In the genomic region with DNA sequence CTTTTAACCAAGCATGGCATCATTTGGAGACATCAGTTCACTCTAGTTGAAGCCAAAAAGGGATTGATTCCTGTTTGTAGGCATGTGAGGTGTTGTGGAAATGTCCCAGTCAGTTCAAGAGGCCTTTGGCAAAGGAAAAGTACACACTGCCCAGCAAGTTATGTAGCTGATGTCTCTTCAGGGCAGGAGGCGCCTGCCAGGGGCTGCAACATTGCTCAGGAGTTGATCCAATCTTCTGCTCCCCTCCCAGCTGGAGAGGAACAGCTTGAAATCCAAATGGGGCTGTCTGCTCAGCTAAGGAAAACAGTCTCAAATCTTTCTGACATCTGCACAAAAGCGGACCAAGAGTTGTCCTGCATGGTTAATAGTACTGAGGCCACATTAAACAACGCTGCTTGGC, we compare ENCODE assay signal across 14 mouse cellular contexts.
DNase-seq lines count a peak whose midpoint lies in the region; ATAC-seq and TF ChIP-seq lines count a peak whose summit lies in the region.
"Had no signal": no experiment of that assay in that cellular context is flagged by ENCODE, and none has a peak within 500 bp of the region (broad histone marks: within the 10 kb centered on the region; RNA-seq: fewer than 3 reads in every experiment).

No protein-coding gene starts in this region.

- H3K4me1 ChIP-seq in kidney, embryonic 14.5 days (ENCODE audit: control insufficient read depth, insufficient read depth, low read length) = no peaks in the 10 kb centered on the region
- no peaks in the 10 kb centered on the region for H3K4me1 ChIP-seq in lung, embryonic 14.5 days (ENCODE audit: insufficient read depth)
- H3K4me1 ChIP-seq in intestine, postnatal 0 days (replicated peaks; ENCODE audit: control insufficient read depth, insufficient read depth, low read length) = no peaks in the 10 kb centered on the region
- no peaks in the 10 kb centered on the region for H3K4me1 ChIP-seq in forebrain, embryonic 15.5 days
- H3K4me1 ChIP-seq: midbrain, embryonic 12.5 days; neural tube, embryonic 13.5 days had no signal

- peak; percentile 1 for DNase-seq in cerebellum, adult 9-10 months
- no peak for DNase-seq in cerebellum, adult 11 months
- peak; percentile 8 for DNase-seq in kidney, postnatal 10 days
- peak; percentile 2 for DNase-seq in embryo, embryonic 10.5 days (ENCODE audit: low spot score)
- peak; percentile 43 for DNase-seq in lung, embryonic 14.5 days
- DNase-seq: kidney, adult 18-20 months; thymus, postnatal 14 days had no signal

- H3K36me3 ChIP-seq in kidney, embryonic 14.5 days (ENCODE audit: control insufficient read depth, insufficient read depth, low read length) = no peaks in the 10 kb centered on the region
- H3K36me3 ChIP-seq in lung, embryonic 14.5 days (ENCODE audit: insufficient read depth) = no peaks in the 10 kb centered on the region
- no peaks in the 10 kb centered on the region for H3K36me3 ChIP-seq in intestine, postnatal 0 days (ENCODE audit: control insufficient read depth, insufficient read depth)
- no peaks in the 10 kb centered on the region for H3K36me3 ChIP-seq in forebrain, embryonic 15.5 days
- H3K36me3 ChIP-seq: midbrain, embryonic 12.5 days; neural tube, embryonic 13.5 days had no signal

- H3K27ac ChIP-seq in kidney, embryonic 14.5 days (ENCODE audit: low read depth, low read length) = no peak overlapping the region
- peak overlapping the region; percentile 42; the same call in 1 of the 2 replicates for H3K27ac ChIP-seq in lung, embryonic 14.5 days (ENCODE audit: low read depth)
- H3K27ac ChIP-seq in intestine, postnatal 0 days (ENCODE audit: low read depth, low read length) = no peak overlapping the region
- H3K27ac ChIP-seq in forebrain, embryonic 15.5 days (replicated peaks) = no peak overlapping the region
- H3K27ac ChIP-seq: left cerebral cortex, adult 2 months; midbrain, embryonic 12.5 days; neural tube, embryonic 13.5 days had no signal

- no peak overlapping the region for H3K9ac ChIP-seq in kidney, embryonic 14.5 days (ENCODE audit: low read depth, low read length)
- H3K9ac ChIP-seq in lung, embryonic 14.5 days = no peak overlapping the region
- no peak overlapping the region for H3K9ac ChIP-seq in intestine, postnatal 0 days (ENCODE audit: low read depth, low read length)
- H3K9ac ChIP-seq in forebrain, embryonic 15.5 days (replicated peaks) = no peak overlapping the region
- H3K9ac ChIP-seq: midbrain, embryonic 12.5 days; neural tube, embryonic 13.5 days had no signal

- no peak overlapping the region for H3K4me2 ChIP-seq in kidney, embryonic 14.5 days (replicated peaks; ENCODE audit: low read depth, low read length)
- no peak overlapping the region for H3K4me2 ChIP-seq in lung, embryonic 14.5 days
- no peak overlapping the region for H3K4me2 ChIP-seq in intestine, postnatal 0 days (replicated peaks; ENCODE audit: low read depth)
- no peak overlapping the region for H3K4me2 ChIP-seq in forebrain, embryonic 15.5 days (replicated peaks)
- H3K4me2 ChIP-seq: liver, embryonic 11.5 days; midbrain, embryonic 12.5 days; neural tube, embryonic 13.5 days had no signal

- 40% methylated on average over 3 of the region's 3 CpGs for WGBS in kidney, embryonic 14.5 days
- WGBS in lung, embryonic 14.5 days = 37% methylated on average over 3 of the region's 3 CpGs
- 65% methylated on average over 3 of the region's 3 CpGs for WGBS in intestine, postnatal 0 days
- WGBS in forebrain, embryonic 15.5 days = 49% methylated on average over 3 of the region's 3 CpGs

- no peaks in the 10 kb centered on the region; the same call in 1 of the 2 replicates for H3K27me3 ChIP-seq in kidney, embryonic 14.5 days (ENCODE audit: control insufficient read depth, insufficient read depth, low read length)
- no peaks in the 10 kb centered on the region for H3K27me3 ChIP-seq in lung, embryonic 14.5 days (ENCODE audit: insufficient read depth, low read length)
- no peaks in the 10 kb centered on the region for H3K27me3 ChIP-seq in intestine, postnatal 0 days (replicated peaks; ENCODE audit: control insufficient read depth, insufficient read depth, low read length)
- no peaks in the 10 kb centered on the region for H3K27me3 ChIP-seq in forebrain, embryonic 15.5 days

- no peak for ATAC-seq in kidney, embryonic 14.5 days (ENCODE audit: low FRiP score, low TSS enrichment)
- ATAC-seq in lung, embryonic 14.5 days (ENCODE audit: insufficient read depth) = peak; percentile 28; the same call in 1 of the 2 replicates
- no peak for ATAC-seq in intestine, postnatal 0 days
- ATAC-seq in forebrain, embryonic 15.5 days (replicated peaks) = no peak

- TF ChIP-seq CTCF in lung, embryonic 14.5 days (IDR thresholded peaks at IDR 0.05; ENCODE audit: low read depth) = no peak
- TF ChIP-seq CTCF in intestine, postnatal 0 days (IDR thresholded peaks at IDR 0.05; ENCODE audit: low read depth) = no peak

- no peaks in the 10 kb centered on the region for H3K9me3 ChIP-seq in kidney, embryonic 14.5 days (ENCODE audit: control insufficient read depth, low read length)
- H3K9me3 ChIP-seq in lung, embryonic 14.5 days (ENCODE audit: low read depth, low read length) = no peaks in the 10 kb centered on the region
- no peaks in the 10 kb centered on the region for H3K9me3 ChIP-seq in intestine, postnatal 0 days (ENCODE audit: control insufficient read depth)
- no peaks in the 10 kb centered on the region for H3K9me3 ChIP-seq in forebrain, embryonic 15.5 days
- H3K9me3 ChIP-seq: midbrain, embryonic 12.5 days; neural tube, embryonic 13.5 days had no signal

- H3K4me3 ChIP-seq in kidney, embryonic 14.5 days (ENCODE audit: low read length) = no peak overlapping the region
- no peak overlapping the region for H3K4me3 ChIP-seq in lung, embryonic 14.5 days (ENCODE audit: low read depth, low read length)
- H3K4me3 ChIP-seq in intestine, postnatal 0 days (ENCODE audit: low read depth, low read length) = no peak overlapping the region
- no peak overlapping the region for H3K4me3 ChIP-seq in forebrain, embryonic 15.5 days
- H3K4me3 ChIP-seq: left cerebral cortex, adult 2 months; midbrain, embryonic 12.5 days; neural tube, embryonic 13.5 days had no signal
